Mouse (Mus musculus): Measurements from ENCODE around the gene Foxd3. TPM values are rescaled to one million over a fixed set of nuclear protein-coding genes. Genes with fewer than 3 reads are reported as not detected.

Gene Foxd3
- polyA plus RNA-seq (2012; ENCODE audit: low replicate concordance), result not detected in 2 replicates

DNA sequence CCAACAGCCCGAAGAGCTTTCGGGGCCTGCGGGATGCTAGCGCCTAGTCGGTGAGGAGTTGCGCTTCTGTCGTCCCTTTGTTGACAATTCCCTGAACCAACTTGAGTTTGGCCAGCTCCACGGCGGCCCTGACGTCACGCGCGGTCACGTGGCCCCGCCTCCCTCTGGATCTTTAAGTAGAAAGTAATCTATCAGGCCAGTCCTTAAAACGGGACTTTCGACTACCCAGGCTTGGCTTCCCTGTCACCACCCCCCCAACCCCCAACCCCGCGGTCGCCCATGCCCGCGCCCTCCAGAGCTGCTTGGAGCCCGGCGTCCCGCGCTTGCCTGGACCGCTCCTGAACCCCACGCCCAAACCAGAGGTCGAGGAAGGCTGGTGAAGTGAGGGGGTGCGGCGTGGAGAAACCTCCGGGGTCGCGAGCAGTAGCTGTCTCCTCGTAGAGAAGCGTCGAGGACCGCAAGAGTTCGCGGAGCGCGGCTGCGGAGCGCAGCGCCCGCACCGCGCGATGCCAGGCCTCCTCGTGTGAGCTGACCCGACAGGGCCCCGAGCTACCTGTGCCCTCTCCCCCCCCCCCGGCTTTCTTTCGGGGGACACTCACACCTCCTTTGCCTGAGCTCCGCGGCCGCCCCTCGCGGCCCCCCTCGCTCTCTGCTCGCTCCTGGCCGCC lies at the start of gene Foxd3:
Gene Foxd3 (plus strand): TSS at position 363 of the 668 bp plus-strand sequence.

Other genes starting within 250 kb of the Foxd3 start
- 0.15 and 0.42 TPM in 2 replicates for gene Alg6, start 59.4 kb downstream of the Foxd3 start, polyA plus RNA-seq (2012; ENCODE audit: low replicate concordance)
- 1.1 and 1.4 TPM in 2 replicates for gene Efcab7, start 172.9 kb downstream of the Foxd3 start, polyA plus RNA-seq (2012; ENCODE audit: low replicate concordance)